Mouse (Mus musculus) adrenal gland, postnatal 4 days (tissue): Measurements from ENCODE around the gene Prune2. TPM values are rescaled to one million over a fixed set of nuclear protein-coding genes. Genes with fewer than 3 reads are reported as not detected.

Source experiments
- DNase-seq, 2 experiments: peaks; one replicate each; pipeline ENCODE4 v3.0.0; 2021 to 2022; ENCODE audit warnings: low spot score in 2 of 2, mixed read lengths in 2 of 2
- long read RNA-seq, 2 experiments: library from polyadenylated mRNA; stranded (forward); transcript quantifications; one replicate each; pipeline ENCODE4 v2.0.0; 2021
- total RNA-seq, 2 experiments: library from RNA; stranded (reverse); gene quantifications; 2 replicates each; pipeline ENCODE4 v1.2.3; 2021

Prune2 gene
- 10 to 100 TPM; 20.3 to 22.9 TPM for total RNA-seq
- long read RNA-seq, experiment 1, result 0 reads
- long read RNA-seq, experiment 2, partial matches to known transcripts, result 0 of 3 reads
- long read RNA-seq, experiment 2, other reads (novel, unspliced or antisense), result 2 of 3 reads

DNA sequence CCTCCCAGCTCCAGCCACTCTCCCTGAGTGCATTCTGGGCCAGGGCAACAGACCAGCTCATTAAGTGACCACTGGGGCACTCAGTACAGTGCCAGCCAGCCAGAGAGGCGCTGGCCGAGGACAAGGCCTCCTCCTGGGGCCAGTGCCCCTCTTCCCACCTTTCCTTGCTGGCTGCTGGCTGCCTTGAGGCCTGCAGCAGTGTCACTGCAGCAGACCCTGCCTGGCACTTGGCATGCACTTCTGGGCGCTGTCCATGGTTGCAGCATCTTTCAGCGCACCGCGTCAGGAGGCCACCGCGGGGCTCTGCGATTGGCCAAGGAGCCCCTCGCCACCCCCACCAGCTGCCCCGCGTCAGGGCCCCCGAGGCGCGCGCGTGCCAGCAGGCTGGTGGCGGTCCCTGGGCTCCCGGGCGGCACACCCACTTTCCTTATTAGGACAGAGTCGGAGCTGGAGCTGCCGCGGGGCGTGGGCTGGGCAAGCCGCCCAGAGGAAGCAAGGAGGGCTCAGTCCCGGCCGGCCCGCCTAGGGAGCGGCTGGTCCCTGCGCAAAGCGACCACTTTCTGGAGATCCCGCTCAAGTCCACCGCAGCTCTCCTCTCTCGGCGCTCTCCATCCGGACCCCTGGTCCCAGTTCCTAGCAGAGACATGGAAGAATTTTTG is at the start of gene Prune2:
TSS of gene Prune2 (plus strand) at position 506 of the 659 bp plus-strand sequence.
- DNase-seq, result peak; percentile 45 to 56

DNA sequence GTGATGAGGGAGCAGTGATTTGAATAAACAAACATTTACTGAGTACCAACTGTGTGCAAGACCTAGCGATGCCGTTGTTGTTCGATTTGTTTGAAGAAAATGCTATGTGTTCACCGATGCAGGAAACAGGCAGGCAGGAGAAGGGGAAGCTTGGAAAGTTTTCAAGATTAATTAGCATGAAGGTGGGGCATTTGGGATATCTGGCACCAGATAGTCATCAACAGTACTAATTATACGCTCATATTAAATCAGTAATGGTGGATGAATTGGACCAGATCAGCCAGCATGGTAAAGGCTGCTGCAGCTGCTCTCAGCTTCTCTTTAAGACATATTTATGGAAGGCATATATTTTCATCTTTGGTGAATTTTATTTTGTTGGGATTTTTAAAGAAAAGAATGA is 44.4 kb upstream of the Prune2 start:
- no peak for DNase-seq

DNA sequence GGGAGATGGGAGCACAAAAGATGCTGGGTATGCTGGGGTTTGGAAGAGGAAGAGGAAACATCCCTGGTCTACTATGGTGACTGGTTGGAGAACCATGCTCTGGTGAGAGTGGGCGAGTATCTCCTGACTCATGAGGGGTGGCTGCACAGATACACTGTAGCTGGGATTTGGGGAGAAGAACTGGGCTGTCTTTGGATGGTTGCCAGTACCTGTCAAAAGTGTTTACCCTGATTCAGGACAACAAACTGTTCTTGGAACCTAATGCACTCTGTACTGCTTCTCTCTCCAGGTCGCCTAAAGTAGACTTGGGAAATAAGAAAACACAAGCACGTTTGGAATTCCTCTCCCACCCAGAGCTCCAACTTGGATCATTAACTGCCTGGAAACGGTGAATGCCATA is 31.4 kb upstream of the Prune2 start:
- no peak for DNase-seq

DNA sequence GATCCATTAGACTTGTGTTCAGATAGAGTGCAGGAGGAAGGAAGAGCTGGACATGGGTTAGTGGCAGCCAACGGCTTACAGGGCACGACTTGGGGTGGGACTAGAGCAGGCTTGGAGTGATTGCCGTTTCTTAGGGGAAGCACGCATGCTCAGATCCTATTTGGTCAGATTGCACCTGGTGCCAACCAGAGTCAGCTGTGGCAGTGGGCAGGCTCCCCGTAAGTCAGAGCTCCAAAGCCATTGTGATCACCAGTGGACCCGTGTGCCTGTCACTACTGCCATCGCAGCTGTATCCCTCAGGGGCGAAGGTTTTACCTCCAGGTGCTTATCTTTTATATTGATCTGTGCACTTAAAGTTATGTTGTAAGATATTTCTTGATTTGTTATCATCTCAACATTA is 21.3 kb upstream of the Prune2 start:
- no peak for DNase-seq

DNA sequence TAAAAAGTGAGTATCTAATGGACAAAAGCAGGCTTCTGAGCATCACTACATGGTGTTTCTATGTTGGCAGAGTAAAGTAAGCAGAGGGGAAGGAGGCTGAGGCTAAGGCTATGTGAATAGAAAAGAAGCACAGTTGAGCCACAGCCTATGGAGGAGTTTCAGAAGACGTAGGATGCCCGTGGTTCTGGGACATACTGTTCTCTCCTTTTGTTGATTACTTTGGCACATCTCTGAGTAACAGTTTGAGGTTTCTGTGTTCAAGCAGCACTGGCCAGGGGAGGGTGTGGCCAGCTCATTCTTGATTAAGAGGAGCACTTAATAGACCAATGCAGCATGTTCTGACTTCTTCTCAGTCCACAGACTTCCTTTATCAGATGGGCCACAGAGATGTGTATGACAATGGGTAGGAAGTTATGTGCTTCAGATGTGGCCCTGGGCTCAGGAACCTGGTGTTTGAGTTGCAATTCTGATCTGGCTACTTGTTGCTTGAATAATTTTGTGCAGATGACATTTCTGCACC is 7.1 kb upstream of the Prune2 start:
- no peak for DNase-seq

DNA sequence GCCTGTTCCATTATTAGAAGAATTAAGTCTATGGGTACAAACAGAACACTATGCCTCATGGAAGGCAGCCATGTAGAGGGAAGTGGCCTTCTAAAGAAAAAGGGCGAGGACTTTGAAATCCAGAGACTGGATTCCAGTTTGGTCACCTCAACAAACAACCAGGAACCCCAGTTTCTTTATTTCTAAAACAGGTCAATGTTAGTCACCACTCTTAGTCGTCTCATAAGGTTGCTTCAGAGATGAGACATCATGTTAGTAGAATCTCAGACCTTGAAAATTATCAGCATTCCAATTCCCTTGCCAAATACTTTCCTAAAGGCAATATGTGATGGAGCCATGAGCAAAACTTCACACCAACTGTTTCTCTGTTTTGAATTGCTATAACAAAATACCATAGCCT is 6.6 kb upstream of the Prune2 start:
- DNase-seq, result no peak

DNA sequence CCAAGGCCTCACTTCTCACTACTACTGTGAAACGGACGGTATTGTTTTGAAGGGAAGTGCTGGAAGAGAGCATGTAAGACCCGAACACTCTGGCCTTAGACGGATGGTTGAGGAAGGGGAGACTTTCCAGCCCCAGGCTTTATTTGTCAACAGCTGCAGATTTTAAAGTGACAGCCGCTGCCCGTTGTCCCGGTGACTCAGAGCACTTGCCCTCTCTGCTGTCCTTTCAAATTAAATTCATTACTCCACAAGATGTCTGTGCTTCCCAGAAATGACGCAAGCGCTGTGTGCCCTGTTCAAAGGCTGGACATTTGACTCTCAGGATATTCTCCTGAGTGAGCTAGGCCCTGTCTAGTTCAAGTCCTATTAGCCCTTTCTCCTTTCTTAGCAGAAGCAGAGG is 5.9 kb upstream of the Prune2 start:
- peak in 1 of 2 experiments; percentile 6 for DNase-seq

DNA sequence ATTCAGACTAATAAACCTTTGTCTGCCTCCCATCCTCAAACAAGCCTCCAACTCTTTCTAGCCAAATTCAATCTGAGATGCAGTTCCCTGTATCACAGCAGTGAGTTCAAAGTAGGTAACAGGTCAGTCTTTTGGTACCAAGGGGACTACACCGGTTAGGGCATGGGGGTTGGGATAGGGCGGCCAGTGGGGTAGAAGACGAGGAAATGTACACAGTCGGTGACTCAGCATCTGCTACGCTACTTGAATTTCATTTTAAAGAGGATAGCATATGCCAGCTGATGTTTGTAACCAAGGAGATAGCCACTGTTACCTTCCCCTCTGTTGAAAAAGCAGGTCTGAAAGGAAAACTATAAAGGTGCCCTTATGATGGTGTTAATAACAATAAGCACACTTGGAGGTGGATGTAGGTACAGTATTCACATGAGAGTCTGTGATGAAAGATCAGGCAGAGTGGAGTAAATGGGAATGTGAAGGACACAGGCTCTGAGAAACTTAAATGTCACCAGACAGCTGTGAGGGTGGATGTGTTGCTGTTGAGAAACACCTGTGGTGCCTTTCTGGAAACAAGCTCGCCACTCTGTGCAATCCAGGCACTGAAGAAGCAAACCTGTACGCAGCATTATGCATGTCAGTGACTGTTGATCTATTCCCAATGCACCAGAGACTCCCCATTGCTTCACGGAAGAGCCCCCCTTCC is 5.1 kb upstream of the Prune2 start:
- no peak for DNase-seq

DNA sequence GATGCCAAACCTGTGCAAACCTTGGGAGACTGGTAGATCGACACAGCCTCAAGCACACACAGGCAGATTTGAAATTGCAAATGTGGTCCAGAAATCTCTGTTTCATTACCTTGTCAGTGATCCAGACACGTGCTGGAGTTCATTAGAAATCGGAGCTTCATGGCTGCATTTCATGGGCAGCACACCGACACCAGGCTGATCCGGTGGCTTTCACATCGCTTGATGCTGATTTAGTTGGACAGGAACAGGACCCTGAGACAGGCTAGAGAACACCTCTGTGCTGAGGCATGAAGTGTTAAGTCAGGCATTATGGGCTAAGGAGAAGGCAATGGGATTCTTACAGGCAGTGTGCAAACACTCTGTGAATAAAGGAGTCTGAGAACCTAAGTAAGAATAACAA is 1.2 kb upstream of the Prune2 start:
- DNase-seq, result no peak

DNA sequence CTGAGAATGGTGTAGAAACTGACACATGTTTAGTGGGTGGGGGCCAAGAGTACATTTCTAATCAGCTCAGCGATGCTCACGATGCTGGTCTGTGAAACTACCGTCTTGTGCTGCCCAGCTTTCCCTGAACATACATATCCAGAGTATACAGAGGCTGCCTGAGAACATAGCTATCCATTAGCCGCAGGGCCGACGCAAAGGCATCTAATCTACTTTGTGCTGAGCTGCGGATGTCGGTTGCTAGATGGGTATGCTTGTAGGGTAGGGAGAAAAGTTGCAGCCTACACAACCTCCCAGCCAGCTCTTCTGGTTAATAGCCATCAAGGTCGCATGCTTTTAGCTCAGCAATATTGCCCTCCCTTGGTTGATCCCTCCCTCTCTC is 696 bp upstream of the Prune2 start:
- DNase-seq, result no peak

DNA sequence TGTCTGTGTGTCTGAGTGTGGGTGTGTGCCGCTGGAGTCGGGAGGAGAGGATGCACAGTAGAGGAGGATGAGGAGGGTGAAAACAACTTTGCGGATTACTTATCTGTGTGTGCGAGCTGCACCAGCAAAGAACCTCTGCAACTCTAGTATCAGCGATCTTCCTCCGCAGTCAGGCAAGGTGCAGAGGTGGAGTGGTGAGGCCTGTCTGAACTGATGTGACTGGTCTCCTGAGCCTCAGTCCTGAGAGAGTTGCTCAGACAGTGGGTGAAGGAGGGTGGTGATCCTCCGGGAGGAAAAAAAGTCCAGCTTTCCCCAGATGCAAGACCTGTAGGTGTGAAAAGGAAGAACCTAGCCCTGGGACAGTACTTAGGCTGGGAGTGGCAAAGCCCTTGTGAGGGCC is 401 bp downstream of the Prune2 start:
- DNase-seq, result no peak

DNA sequence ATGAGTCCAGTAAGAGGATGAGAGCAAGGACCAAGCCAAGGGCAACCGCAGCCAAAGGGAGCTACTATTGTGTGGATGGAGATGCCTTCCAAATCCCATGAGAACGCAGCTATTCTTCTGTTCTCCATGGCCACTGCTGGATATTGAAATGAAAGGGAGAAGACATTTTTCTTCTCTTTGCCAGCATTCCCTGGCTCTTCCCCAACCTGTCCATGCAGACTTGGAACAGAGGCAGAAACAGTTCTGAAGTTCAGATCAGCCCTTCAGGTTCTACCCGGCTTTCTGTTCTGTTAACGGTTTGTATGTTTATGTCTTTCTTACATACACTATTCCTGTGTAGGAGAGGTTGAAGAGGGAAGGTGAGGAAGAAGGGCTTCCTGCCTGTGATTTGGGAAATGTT is 3.1 kb downstream of the Prune2 start:
- no peak for DNase-seq

DNA sequence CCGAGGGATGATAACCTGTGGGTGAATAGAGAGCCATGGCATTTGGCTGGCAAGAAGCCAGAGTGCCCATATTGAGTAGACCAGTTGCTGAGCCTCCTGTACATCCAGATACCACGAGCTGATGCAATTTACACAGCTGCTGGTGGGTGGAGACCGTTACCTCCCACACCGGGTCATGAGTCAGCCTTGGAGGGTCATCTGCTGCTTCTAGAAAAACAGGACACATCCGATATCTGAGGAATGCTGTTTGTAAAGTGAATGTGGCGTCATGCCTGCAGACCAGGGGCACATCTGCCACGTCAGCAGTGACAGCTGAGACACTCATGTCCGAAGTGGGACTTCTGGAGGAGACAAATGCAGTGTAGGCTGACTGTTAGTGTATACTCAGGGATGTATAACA is 3.6 kb downstream of the Prune2 start:
- DNase-seq, result no peak

DNA sequence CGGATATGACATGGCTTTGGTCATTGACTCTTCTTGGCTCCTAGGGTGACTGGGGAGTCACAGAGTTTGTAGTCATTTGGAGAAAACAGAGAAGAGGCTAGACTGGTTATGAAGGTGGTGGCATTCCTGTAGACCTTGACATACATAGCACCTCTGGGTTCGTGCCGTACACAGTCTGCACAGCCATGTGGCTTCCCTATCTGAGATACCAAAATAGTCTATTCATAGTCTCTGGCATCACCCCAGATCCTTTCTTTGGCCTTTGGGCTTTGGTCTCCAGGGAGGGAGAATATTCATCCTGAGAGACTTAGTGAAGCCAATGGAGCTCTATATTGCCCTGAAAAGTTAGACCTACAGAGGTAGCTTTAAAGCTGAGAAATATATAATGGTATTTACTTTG is 5.1 kb downstream of the Prune2 start:
- no peak for DNase-seq

DNA sequence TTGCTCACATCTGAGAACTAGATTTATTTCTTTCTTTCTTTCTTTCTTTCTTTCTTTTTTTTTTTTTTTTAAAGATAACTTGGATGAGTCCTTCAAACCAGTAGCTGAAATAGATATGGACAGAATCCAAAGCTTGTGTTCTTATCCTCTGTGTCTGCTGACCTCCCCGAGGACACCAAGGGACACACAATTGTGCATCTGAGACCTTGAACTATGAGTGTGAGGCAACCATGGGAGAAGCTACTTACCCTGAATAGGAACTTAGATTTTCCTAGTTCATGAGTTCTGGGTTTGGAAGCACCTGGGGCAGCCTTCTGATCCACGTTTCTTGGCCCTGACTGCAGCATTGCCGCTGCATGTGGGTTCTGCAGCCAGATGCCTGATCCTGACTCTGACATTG is 7.3 kb downstream of the Prune2 start:
- DNase-seq, result no peak

DNA sequence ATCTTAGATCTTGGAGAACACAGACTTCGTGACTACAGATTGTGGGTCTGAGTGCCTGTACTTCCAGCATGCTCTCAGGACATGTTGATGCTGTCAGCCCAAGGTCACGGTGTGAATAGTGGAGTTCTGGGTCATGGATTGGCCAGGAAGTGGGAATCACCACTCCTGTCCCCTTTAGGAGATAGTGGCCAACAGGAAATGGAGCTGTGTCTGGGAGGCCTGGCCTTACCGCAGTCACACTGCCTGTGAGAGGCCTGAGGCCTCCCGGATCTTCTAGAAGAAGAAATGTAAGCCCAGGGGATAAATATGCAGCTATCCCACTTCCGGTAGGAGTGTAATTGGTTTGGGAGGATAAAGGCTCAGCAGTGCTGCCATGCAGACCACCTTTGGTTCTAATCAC is 12.8 kb downstream of the Prune2 start:
- no peak for DNase-seq

DNA sequence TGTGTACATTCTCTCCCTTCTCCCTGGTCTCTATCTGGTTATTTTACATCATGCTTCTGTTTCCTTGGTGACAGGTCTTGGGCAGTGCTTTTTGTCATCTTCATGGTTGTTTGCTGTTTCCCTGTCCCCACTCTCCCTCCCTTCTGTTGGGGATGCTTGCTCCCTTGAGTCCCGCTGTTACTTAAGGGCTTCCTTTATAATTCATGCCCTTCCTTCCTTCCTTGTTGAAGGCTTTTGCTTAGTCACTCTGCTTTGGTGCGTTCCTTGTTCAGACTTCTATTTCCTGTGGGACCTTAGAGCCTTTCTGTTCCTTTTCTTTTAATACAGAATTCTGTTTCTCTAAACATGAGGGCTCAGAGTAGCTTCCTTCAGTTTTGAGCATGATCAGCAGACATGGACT is 14.7 kb downstream of the Prune2 start:
- no peak for DNase-seq

DNA sequence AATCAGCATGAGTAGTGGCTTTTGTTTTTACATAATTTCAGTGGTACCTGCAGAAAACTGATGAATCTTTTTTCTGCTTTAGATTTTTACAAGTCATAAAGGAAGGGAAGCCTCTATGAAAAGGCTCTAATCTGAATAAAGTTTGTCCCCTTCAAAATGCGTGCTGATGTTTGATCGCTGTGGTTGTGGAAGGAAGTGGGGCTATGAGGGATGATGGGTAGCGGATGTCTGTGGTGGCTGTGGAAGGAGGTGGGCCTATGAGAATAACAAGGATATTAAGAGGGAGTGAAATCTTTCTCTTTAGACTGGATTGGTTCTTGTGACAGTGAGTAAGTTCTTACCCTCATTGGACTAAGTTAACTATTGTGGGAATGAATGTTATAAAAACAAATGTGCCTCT is 23.0 kb downstream of the Prune2 start:
- DNase-seq, result no peak

DNA sequence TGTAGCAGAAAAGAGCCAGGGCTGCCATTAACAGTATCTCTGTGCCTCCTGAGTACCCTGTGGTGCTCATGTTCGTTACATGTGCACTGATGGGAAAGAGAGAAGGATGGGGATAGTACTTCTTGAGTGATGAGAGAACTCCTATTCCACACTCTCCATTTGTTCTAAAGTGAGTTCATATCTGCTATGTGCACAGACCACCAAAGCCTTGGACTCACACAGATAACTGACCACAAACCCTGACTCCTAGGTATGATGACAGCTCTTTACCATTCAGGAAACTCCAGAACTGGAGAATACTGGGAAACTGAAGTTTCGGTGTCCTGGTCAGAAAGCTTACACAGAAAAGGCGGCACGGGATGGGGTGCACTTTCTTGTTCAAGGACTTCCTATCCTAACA is 25.8 kb downstream of the Prune2 start:
- no peak for DNase-seq

DNA sequence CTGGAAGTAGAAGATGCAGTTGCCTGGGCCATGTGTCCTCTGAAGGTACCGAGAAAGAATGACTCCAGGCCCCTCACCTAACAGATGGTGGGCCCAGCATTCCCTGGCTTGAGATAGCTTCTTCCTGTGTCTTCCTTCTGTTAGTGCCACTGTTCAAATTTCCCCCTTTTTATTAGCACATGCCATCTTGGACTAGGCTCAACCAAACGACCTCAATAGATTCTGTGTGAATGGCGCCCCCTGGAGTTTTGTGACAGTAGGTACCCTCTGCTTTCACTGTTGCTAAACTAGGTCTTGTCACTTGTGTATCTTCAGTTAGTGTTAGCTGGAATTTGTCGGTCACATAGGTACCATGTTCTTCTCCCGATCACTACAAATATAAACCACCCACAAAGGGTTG is 29.0 kb downstream of the Prune2 start:
- DNase-seq, result peak; percentile 10 to 30

DNA sequence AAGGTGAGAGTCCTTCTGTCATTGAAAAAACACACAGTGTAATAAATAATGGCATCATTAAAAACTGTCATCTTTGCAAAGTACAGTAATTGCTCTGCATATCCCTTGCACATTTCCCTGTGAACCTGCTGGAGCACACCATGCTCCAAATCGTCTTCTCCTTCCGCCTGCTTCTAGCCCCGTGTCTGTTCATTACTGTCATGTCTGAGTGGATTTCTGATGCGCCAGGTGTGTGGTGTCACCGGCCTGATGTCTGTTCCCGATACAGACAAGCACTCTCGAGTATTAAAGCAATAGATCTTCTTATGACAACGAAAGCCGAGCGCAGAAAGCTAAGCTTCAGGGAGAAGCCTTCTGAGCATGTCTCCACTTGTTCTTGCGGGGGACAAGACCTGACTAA is 32.1 kb downstream of the Prune2 start:
- no peak for DNase-seq

DNA sequence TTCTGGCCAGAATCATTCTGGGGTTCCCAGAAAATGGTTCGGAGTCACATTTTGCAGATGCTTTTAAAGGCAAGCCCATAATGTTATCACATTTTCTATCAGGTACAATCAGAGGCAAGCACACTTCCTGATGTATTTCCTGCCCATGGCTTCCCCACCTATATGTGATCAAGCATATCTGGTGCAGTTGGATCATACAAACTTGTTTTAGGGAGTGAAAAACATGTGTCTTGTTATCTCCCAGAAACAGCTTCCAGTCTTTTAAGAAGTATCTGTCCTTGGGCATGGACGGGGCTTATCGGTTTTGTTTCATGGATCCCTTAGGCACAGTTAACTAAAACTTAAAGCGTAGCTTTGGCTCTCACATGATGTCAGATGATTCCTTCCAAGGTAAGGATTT is 36.2 kb downstream of the Prune2 start:
- DNase-seq, result no peak

DNA sequence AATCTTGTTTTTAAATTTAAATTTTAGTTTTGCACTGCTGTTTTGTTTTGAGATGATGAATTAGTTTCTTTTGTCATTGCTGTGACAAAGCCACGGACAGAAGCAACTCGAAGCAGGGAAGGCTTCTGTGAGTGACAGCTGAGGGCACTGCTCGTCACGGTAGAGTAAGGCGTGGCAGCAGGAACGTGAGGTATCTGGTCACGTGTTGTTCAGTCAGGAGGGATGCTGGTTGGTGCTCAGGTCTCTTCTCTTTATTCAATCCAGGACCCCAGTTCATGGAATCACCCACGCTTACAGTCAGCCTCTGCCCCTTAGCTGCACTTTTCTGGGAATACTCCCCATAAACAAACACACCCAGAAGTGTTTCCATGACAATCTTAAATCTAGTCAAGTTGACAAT is 38.3 kb downstream of the Prune2 start:
- no peak for DNase-seq
